Mouse (Mus musculus): ENCODE results near the gene Gnaq. TPM values are rescaled to one million over a fixed set of nuclear protein-coding genes. Genes with fewer than 3 reads are reported as not detected.
A peak's percentile ranks its signal among the peaks of the same experiment; 100 is the strongest.

Gnaq gene
- polyA plus RNA-seq, 1 experiment = not detected

DNA sequence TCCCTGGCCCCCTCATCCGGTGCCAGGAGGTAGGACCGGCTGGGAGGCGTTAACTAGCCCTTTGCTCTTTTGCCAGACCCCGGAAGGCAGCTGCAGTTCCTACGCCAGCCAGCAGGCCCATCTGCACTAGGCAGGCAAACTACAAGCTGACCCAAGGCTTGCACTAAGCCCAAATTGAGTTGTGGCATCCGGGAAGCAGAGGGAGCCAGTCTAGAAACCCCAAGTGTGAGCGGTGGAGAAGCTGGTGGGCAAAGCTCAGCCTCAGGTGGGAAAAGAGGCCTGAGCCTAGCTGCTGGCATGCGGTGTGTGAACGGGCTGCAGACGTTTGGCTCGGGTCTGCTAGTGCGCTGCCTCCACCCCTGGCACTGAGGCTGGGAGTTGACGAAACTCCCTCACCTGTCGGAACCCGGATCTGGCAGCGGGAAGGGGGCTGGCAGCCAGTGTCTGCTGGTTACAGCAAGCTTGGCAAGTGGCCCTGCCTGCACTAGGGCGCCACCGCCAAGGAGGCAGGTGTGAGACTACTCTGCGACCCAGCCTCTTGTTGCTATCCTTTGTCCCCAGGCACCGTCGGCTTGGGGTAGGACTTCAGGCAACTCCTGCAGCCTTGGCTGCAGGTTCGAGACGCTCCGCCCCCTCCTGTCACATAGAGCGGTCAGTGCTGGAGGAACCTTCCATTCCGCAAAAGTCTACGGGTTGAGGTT, 303.1 kb downstream of the Gnaq start, which contains the start of gene Gna14:
Gene Gna14, plus strand, starts transcription at position 232 of the 701 bp plus-strand sequence.
- H3K4me1 ChIP-seq (ENCODE audit: control insufficient read depth) = peaks cover 18% of the 10 kb centered on the region
- no peaks in the 10 kb centered on the region for H3K36me3 ChIP-seq (ENCODE audit: control insufficient read depth)
- no peak for TF ChIP-seq TAL1 (IDR thresholded peaks at IDR 0.05; ENCODE audit: low read length)
- no peak for TF ChIP-seq GATA1 (IDR thresholded peaks at IDR 0.05; ENCODE audit: low read length)
- peak within 1 kb of the TSS; percentile 48 for H3K4me3 ChIP-seq (replicated peaks)
- peaks cover 25% of the 10 kb centered on the region for H3K27me3 ChIP-seq (ENCODE audit: control insufficient read depth)
- no peaks in the 10 kb centered on the region for H3K9me3 ChIP-seq (ENCODE audit: control insufficient read depth, low read length)

DNA sequence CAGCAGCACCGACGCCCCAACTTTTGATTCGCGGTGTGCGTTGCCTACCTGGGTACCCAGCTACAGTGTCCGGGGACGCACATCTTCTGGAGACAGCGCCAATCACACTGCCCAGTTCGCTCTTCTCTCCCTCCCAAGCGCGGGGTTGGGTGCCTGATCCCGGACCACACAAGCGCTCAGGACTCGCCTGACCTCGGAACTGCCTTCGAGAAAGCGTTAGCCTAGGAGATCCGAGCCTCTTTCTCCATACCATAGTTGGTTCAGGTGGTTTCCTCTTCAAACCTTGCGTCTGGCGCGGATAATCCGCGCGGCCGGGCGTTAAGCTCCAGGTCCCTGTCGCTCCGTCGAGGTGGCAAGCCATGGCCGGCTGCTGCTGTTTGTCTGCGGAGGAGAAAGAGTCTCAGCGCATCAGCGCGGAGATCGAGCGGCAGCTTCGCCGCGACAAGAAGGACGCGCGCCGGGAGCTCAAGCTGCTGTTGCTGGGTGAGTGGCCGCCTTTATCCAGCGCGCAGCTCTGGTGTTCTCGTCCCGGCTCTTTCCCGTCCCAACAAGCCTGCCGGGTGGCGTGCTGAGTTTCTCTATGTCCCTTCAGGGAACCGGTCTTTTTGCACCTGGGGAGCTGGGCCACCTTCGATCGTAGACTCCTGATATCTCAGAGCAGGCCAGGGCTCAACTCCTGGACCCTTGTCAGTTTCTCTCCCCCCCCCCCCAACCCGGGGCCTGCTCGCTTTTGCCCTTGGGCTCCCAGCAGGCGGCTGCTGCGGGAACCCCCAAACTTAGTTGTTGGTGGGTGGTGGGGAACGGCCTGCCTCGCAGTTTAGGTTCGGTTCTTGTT, 303.9 kb downstream of the Gnaq start:
- Histone ChIP-seq H3K9me3 (ENCODE audit: control insufficient read depth, low read length) (no peaks in the 10 kb centered on the region), H3K4me1 (ENCODE audit: control insufficient read depth) (peaks cover 18% of the 10 kb centered on the region), H3K36me3 (ENCODE audit: control insufficient read depth) (no peaks in the 10 kb centered on the region), H3K4me3 (replicated peaks) (peak overlapping the region; percentile 48), H3K27me3 (ENCODE audit: control insufficient read depth) (peaks cover 25% of the 10 kb centered on the region)
- TF ChIP-seq TAL1 (IDR thresholded peaks at IDR 0.05; ENCODE audit: low read length) = no peak
- TF ChIP-seq GATA1 (IDR thresholded peaks at IDR 0.05; ENCODE audit: low read length) = no peak

Other genes starting within 250 kb of the Gnaq start
- gene Psat1, start 185.5 kb upstream of the Gnaq start, polyA plus RNA-seq (2012) = 0.14 and 0.48 TPM in 2 replicates
- gene Cep78, start 147.8 kb upstream of the Gnaq start, polyA plus RNA-seq (2012) = 0.15 and 0.18 TPM in 2 replicates

All from erythroblast, embryonic 14.5 days (primary cell).